Mouse (Mus musculus): ENCODE data around the gene Adam12. TPM values are rescaled to one million over a fixed set of nuclear protein-coding genes. Genes with fewer than 3 reads are reported as not detected.

The Adam12 gene
- polyA plus RNA-seq, 1 experiment from 2014 or later: 6.3 TPM

- Histone ChIP-seq H3K4me3 (replicated peaks) (peak overlapping the region; percentile 53), H3K4me2 (peak overlapping the region; percentile 92), H3K27ac (0 out of 2 replicates have a peak overlapping the region, but pooled peaks have one; percentile 26), H3K9me3 (no peaks in the 10 kb centered on the region), H3K27me3 (replicated peaks) (peaks cover 17% of the 10 kb centered on the region), H3K36me3 (no peaks in the 10 kb centered on the region), H3K4me1 (peaks cover 9% of the 10 kb centered on the region), H3K9ac (no peak overlapping the region)
- 23% methylated on average over 16 of the region's 16 CpGs for WGBS
- ATAC-seq (ENCODE audit: insufficient read depth, low FRiP score, low read depth): no peak
These were observed 8.3 kb downstream of the Adam12 start for GRCm38 (mm10) chr7:134223444-134224161.

- ATAC-seq (ENCODE audit: insufficient read depth, low FRiP score, low read depth): no peak
- Histone ChIP-seq H3K4me2 (no peak overlapping the region), H3K27ac (no peak overlapping the region), H3K9me3 (no peaks in the 10 kb centered on the region), H3K4me3 (replicated peaks) (no peak overlapping the region), H3K36me3 (no peaks in the 10 kb centered on the region), H3K4me1 (no peaks in the 10 kb centered on the region), H3K27me3 (replicated peaks) (no peaks in the 10 kb centered on the region), H3K9ac (no peak overlapping the region)
- 64% methylated on average over 10 of the region's 10 CpGs for WGBS
These were observed 24.0 kb downstream of the Adam12 start for GRCm38 (mm10) chr7:134207956-134208355.

GRCm38 (mm10) chr7:134193089-134193488, 38.9 kb downstream of the Adam12 start:
- no peak for ATAC-seq (ENCODE audit: insufficient read depth, low FRiP score, low read depth)
- 75% methylated on average over 3 of the region's 3 CpGs for WGBS

GRCm38 (mm10) chr7:134190101-134190500, 41.8 kb downstream of the Adam12 start:
- WGBS: 51% methylated on average over 6 of the region's 6 CpGs
- Histone ChIP-seq H3K27ac (no peak overlapping the region), H3K9ac (no peak overlapping the region), H3K4me3 (replicated peaks) (no peak overlapping the region), H3K27me3 (replicated peaks) (no peaks in the 10 kb centered on the region), H3K4me1 (0 out of 2 replicates have a peak, but pooled peaks cover 11% of the 10 kb centered on the region), H3K4me2 (no peak overlapping the region), H3K36me3 (no peaks in the 10 kb centered on the region), H3K9me3 (no peaks in the 10 kb centered on the region; the same call in 1 of the 2 replicates)
- ATAC-seq (ENCODE audit: insufficient read depth, low FRiP score, low read depth): no peak

More at GRCm38 (mm10) chr7:134193089-134193488, 38.9 kb downstream of the Adam12 start:
- no peaks in the 10 kb centered on the region; the same call in 1 of the 2 replicates for H3K9me3 ChIP-seq
- H3K4me3 ChIP-seq (replicated peaks): no peak overlapping the region
- no peaks in the 10 kb centered on the region for H3K36me3 ChIP-seq
- no peak overlapping the region for H3K27ac ChIP-seq
- 0 out of 2 replicates have a peak, but pooled peaks cover 11% of the 10 kb centered on the region for H3K4me1 ChIP-seq
- H3K4me2 ChIP-seq: no peak overlapping the region
- H3K27me3 ChIP-seq (replicated peaks): no peaks in the 10 kb centered on the region
- no peak overlapping the region for H3K9ac ChIP-seq

GRCm38 (mm10) chr7:134188565-134188964, 43.4 kb downstream of the Adam12 start:
- Histone ChIP-seq H3K27ac (no peak overlapping the region), H3K9ac (no peak overlapping the region), H3K4me2 (no peak overlapping the region), H3K27me3 (replicated peaks) (no peaks in the 10 kb centered on the region), H3K36me3 (no peaks in the 10 kb centered on the region), H3K4me3 (replicated peaks) (no peak overlapping the region), H3K9me3 (no peaks in the 10 kb centered on the region), H3K4me1 (0 out of 2 replicates have a peak, but pooled peaks cover 11% of the 10 kb centered on the region)
- WGBS: 65% methylated on average over 6 of the region's 6 CpGs
- no peak for ATAC-seq (ENCODE audit: insufficient read depth, low FRiP score, low read depth)

GRCm38 (mm10) chr7:134187946-134188345, 44.0 kb downstream of the Adam12 start:
- WGBS: 70% methylated on average over 1 of the region's 1 CpGs
- no peak overlapping the region for H3K4me2 ChIP-seq
- H3K9ac ChIP-seq: no peak overlapping the region
- 0 out of 2 replicates have a peak, but pooled peaks cover 11% of the 10 kb centered on the region for H3K4me1 ChIP-seq
- H3K36me3 ChIP-seq: no peaks in the 10 kb centered on the region
- ATAC-seq (ENCODE audit: insufficient read depth, low FRiP score, low read depth): no peak
- no peaks in the 10 kb centered on the region for H3K9me3 ChIP-seq
- H3K4me3 ChIP-seq (replicated peaks): no peak overlapping the region
- H3K27me3 ChIP-seq (replicated peaks): no peaks in the 10 kb centered on the region
- no peak overlapping the region for H3K27ac ChIP-seq

GRCm38 (mm10) chr7:134186497-134186896, 45.4 kb downstream of the Adam12 start:
- WGBS: 91% methylated on average over 10 of the region's 10 CpGs
- no peaks in the 10 kb centered on the region for H3K36me3 ChIP-seq
- ATAC-seq (ENCODE audit: insufficient read depth, low FRiP score, low read depth): no peak

GRCm38 (mm10) chr7:134185751-134186150, 46.2 kb downstream of the Adam12 start:
- 0 out of 2 replicates have a peak, but pooled peaks cover 11% of the 10 kb centered on the region for H3K4me1 ChIP-seq
- H3K4me3 ChIP-seq (replicated peaks): no peak overlapping the region
- no peaks in the 10 kb centered on the region for H3K9me3 ChIP-seq
- no peak overlapping the region for H3K27ac ChIP-seq
- WGBS: 79% methylated on average over 4 of the region's 4 CpGs
- no peak overlapping the region for H3K4me2 ChIP-seq
- no peak overlapping the region for H3K9ac ChIP-seq
- no peak for ATAC-seq (ENCODE audit: insufficient read depth, low FRiP score, low read depth)
- no peaks in the 10 kb centered on the region for H3K36me3 ChIP-seq
- no peaks in the 10 kb centered on the region for H3K27me3 ChIP-seq (replicated peaks)

More at GRCm38 (mm10) chr7:134186497-134186896, 45.4 kb downstream of the Adam12 start:
- no peak overlapping the region for H3K4me2 ChIP-seq
- H3K27ac ChIP-seq: no peak overlapping the region
- no peaks in the 10 kb centered on the region for H3K9me3 ChIP-seq
- H3K9ac ChIP-seq: no peak overlapping the region
- no peak overlapping the region for H3K4me3 ChIP-seq (replicated peaks)
- no peaks in the 10 kb centered on the region for H3K27me3 ChIP-seq (replicated peaks)
- H3K4me1 ChIP-seq: 0 out of 2 replicates have a peak, but pooled peaks cover 11% of the 10 kb centered on the region

GRCm38 (mm10) chr7:134181717-134182116, 50.2 kb downstream of the Adam12 start:
- no peaks in the 10 kb centered on the region for H3K27me3 ChIP-seq (replicated peaks)
- H3K4me1 ChIP-seq: no peaks in the 10 kb centered on the region
- H3K9me3 ChIP-seq: no peaks in the 10 kb centered on the region
- H3K4me3 ChIP-seq (replicated peaks): no peak overlapping the region
- WGBS: 72% methylated on average over 1 of the region's 1 CpGs
- no peak overlapping the region for H3K4me2 ChIP-seq
- no peak overlapping the region for H3K9ac ChIP-seq
- H3K27ac ChIP-seq: no peak overlapping the region
- H3K36me3 ChIP-seq: no peaks in the 10 kb centered on the region
- no peak for ATAC-seq (ENCODE audit: insufficient read depth, low FRiP score, low read depth)

- Histone ChIP-seq H3K4me1 (no peaks in the 10 kb centered on the region), H3K4me2 (no peak overlapping the region), H3K9ac (no peak overlapping the region), H3K36me3 (no peaks in the 10 kb centered on the region), H3K4me3 (replicated peaks) (no peak overlapping the region), H3K9me3 (no peaks in the 10 kb centered on the region), H3K27ac (no peak overlapping the region), H3K27me3 (replicated peaks) (no peaks in the 10 kb centered on the region)
- no peak for ATAC-seq (ENCODE audit: insufficient read depth, low FRiP score, low read depth)
- 78% methylated on average over 1 of the region's 1 CpGs for WGBS
These were observed 50.9 kb downstream of the Adam12 start for GRCm38 (mm10) chr7:134181056-134181455.

GRCm38 (mm10) chr7:134177051-134177450, 54.9 kb downstream of the Adam12 start:
- 70% methylated on average over 2 of the region's 2 CpGs for WGBS
- Histone ChIP-seq H3K27me3 (replicated peaks) (no peaks in the 10 kb centered on the region), H3K36me3 (no peaks in the 10 kb centered on the region), H3K4me3 (replicated peaks) (no peak overlapping the region), H3K4me1 (no peaks in the 10 kb centered on the region), H3K9ac (no peak overlapping the region), H3K4me2 (no peak overlapping the region), H3K9me3 (no peaks in the 10 kb centered on the region), H3K27ac (no peak overlapping the region)
- ATAC-seq (ENCODE audit: insufficient read depth, low FRiP score, low read depth): no peak

GRCm38 (mm10) chr7:134175201-134175600, 56.7 kb downstream of the Adam12 start:
- Histone ChIP-seq H3K27ac (no peak overlapping the region), H3K9ac (no peak overlapping the region), H3K4me3 (replicated peaks) (no peak overlapping the region), H3K4me1 (no peaks in the 10 kb centered on the region), H3K27me3 (replicated peaks) (no peaks in the 10 kb centered on the region), H3K9me3 (no peaks in the 10 kb centered on the region), H3K4me2 (no peak overlapping the region), H3K36me3 (no peaks in the 10 kb centered on the region)
- no peak for ATAC-seq (ENCODE audit: insufficient read depth, low FRiP score, low read depth)
- WGBS: 80% methylated on average over 4 of the region's 4 CpGs

Data from stomach, embryonic 15.5 days (tissue).